Mouse (Mus musculus) erythroblast, embryonic 14.5 days (primary cell): ENCODE data around the gene Ldlr.

ENCODE experiments used
- GATA1 ChIP-seq: IDR thresholded peaks from 2 replicates; pipeline ENCODE4 v1.6.1; 2012; ENCODE audit warnings: low read length, inconsistent platforms, mixed read lengths
- TAL1 ChIP-seq: IDR thresholded peaks from 3 replicates; pipeline ENCODE4 v1.6.1; 2012; ENCODE audit warnings: low read length, inconsistent platforms, mixed read lengths

- TF ChIP-seq GATA1 = no peak
- TF ChIP-seq TAL1 = no peak
Measured at GRCm38 (mm10) chr9:21781657-21782468, 58.6 kb downstream of the Ldlr start.
